Mouse (Mus musculus): ENCODE measurements around the gene Snupn. TPM values are rescaled to one million over a fixed set of nuclear protein-coding genes. Genes with fewer than 3 reads are reported as not detected.
"Not testable (repeated sequence)": the region's sequence is repeated elsewhere in the genome, so short reads cannot be mapped to it uniquely, and the experiment has no call there.

The Snupn gene
- polyA plus RNA-seq, 1 experiment from 2014 or later: 25.5 TPM

- Histone ChIP-seq H3K36me3 (ENCODE audit: control insufficient read depth, insufficient read depth, low read length) (0 out of 2 replicates have a peak, but pooled peaks cover 3% of the 10 kb centered on the region), H3K27me3 (ENCODE audit: control insufficient read depth, insufficient read depth, low read length) (no peaks in the 10 kb centered on the region)
Observed at GRCm38 (mm10) chr9:56980186-56980585, 29.5 kb downstream of the Snupn start.

DNA sequence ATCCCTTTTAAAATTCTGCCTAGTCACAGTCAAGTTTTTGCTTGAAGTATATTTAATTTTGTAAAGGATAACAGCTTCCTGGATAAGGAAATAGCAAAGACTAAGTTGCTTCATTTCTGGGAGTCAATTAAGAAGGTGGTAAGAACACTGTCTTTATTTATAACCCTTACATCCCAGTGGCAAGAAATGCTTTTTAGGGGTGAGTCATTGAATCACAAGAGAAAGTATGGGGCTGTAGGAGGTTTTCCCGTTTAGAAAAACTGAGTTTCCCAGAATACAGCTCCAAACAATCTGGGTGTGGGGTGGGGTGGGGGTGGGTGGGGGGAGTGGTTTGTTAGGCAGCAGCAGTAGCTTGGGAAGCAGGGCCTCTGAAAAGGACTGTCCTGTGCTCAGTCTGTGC lies 30.8 kb downstream of the Snupn start:
- no peaks in the 10 kb centered on the region for H3K4me1 ChIP-seq (ENCODE audit: control insufficient read depth, insufficient read depth, low read length)
- H3K4me2 ChIP-seq (ENCODE audit: low read depth, low read length): no peak overlapping the region
- H3K27ac ChIP-seq (ENCODE audit: low read depth, low read length): no peak overlapping the region
- H3K36me3 ChIP-seq (ENCODE audit: control insufficient read depth, insufficient read depth, low read length): 0 out of 2 replicates have a peak, but pooled peaks cover 3% of the 10 kb centered on the region
- no peak overlapping the region for H3K4me3 ChIP-seq (ENCODE audit: low read depth, low read length)
- WGBS: 78% methylated on average over 1 of the region's 1 CpGs
- H3K9ac ChIP-seq (replicated peaks; ENCODE audit: low read depth, low read length): no peak overlapping the region
- ATAC-seq (ENCODE audit: low read depth): no peak
- no peaks in the 10 kb centered on the region for H3K9me3 ChIP-seq (ENCODE audit: control insufficient read depth, low read length)
- H3K27me3 ChIP-seq (ENCODE audit: control insufficient read depth, insufficient read depth, low read length): no peaks in the 10 kb centered on the region

More at GRCm38 (mm10) chr9:56980186-56980585, 29.5 kb downstream of the Snupn start:
- ATAC-seq (ENCODE audit: low read depth): no peak
- no peak overlapping the region for H3K27ac ChIP-seq (ENCODE audit: low read depth, low read length)
- H3K9ac ChIP-seq (replicated peaks; ENCODE audit: low read depth, low read length): no peak overlapping the region
- no peak overlapping the region for H3K4me3 ChIP-seq (ENCODE audit: low read depth, low read length)
- H3K9me3 ChIP-seq (ENCODE audit: control insufficient read depth, low read length): no peaks in the 10 kb centered on the region
- WGBS: 93% methylated on average over 6 of the region's 6 CpGs
- H3K4me1 ChIP-seq (ENCODE audit: control insufficient read depth, insufficient read depth, low read length): no peaks in the 10 kb centered on the region
- H3K4me2 ChIP-seq (ENCODE audit: low read depth, low read length): no peak overlapping the region

GRCm38 (mm10) chr9:56994286-56995197 lies 43.9 kb downstream of the Snupn start, which contains the start of gene Ptpn9:
Gene Ptpn9, plus strand, starts transcription at chr9:56994923.
- WGBS: 3% methylated on average over 62 of the region's 62 CpGs
- ATAC-seq (ENCODE audit: low read depth): peak; percentile 95
- Histone ChIP-seq H3K27ac (ENCODE audit: low read depth, low read length) (peak within 1 kb of the TSS; percentile 93), H3K36me3 (ENCODE audit: control insufficient read depth, insufficient read depth, low read length) (no peaks in the 10 kb centered on the region), H3K9me3 (ENCODE audit: control insufficient read depth, low read length) (no peaks in the 10 kb centered on the region), H3K4me2 (ENCODE audit: low read depth, low read length) (peak within 1 kb of the TSS; percentile 48), H3K4me3 (ENCODE audit: low read depth, low read length) (peak within 1 kb of the TSS; percentile 89), H3K9ac (replicated peaks; ENCODE audit: low read depth, low read length) (peak within 1 kb of the TSS; percentile 97), H3K4me1 (ENCODE audit: control insufficient read depth, insufficient read depth, low read length) (peaks cover 4% of the 10 kb centered on the region; the same call in 1 of the 2 replicates), H3K27me3 (ENCODE audit: control insufficient read depth, insufficient read depth, low read length) (no peaks in the 10 kb centered on the region; the same call in 1 of the 2 replicates)

GRCm38 (mm10) chr9:56995198-56996027 lies 44.7 kb downstream of the Snupn start:
- Histone ChIP-seq H3K27me3 (ENCODE audit: control insufficient read depth, insufficient read depth, low read length) (no peaks in the 10 kb centered on the region; the same call in 1 of the 2 replicates), H3K36me3 (ENCODE audit: control insufficient read depth, insufficient read depth, low read length) (no peaks in the 10 kb centered on the region), H3K27ac (ENCODE audit: low read depth, low read length) (peak overlapping the region; percentile 93), H3K4me3 (ENCODE audit: low read depth, low read length) (peak overlapping the region; percentile 89), H3K9ac (replicated peaks; ENCODE audit: low read depth, low read length) (peak overlapping the region; percentile 97), H3K4me1 (ENCODE audit: control insufficient read depth, insufficient read depth, low read length) (peaks cover 4% of the 10 kb centered on the region; the same call in 1 of the 2 replicates), H3K4me2 (ENCODE audit: low read depth, low read length) (peak overlapping the region; percentile 48), H3K9me3 (ENCODE audit: control insufficient read depth, low read length) (no peaks in the 10 kb centered on the region)
- under 1% methylated on average over 70 of the region's 80 CpGs for WGBS
- ATAC-seq (ENCODE audit: low read depth): peak; percentile 65

- H3K4me2 ChIP-seq (ENCODE audit: low read depth, low read length): peak overlapping the region; percentile 48
- WGBS: 0% methylated on average over 5 of the region's 5 CpGs
- H3K9me3 ChIP-seq (ENCODE audit: control insufficient read depth, low read length): no peaks in the 10 kb centered on the region
- no peak for ATAC-seq (ENCODE audit: low read depth)
- H3K4me1 ChIP-seq (ENCODE audit: control insufficient read depth, insufficient read depth, low read length): peaks cover 4% of the 10 kb centered on the region; the same call in 1 of the 2 replicates
- no peaks in the 10 kb centered on the region for H3K36me3 ChIP-seq (ENCODE audit: control insufficient read depth, insufficient read depth, low read length)
- peak overlapping the region; percentile 89 for H3K4me3 ChIP-seq (ENCODE audit: low read depth, low read length)
- H3K27ac ChIP-seq (ENCODE audit: low read depth, low read length): peak overlapping the region; percentile 93
- H3K9ac ChIP-seq (replicated peaks; ENCODE audit: low read depth, low read length): peak overlapping the region; percentile 97
- H3K27me3 ChIP-seq (ENCODE audit: control insufficient read depth, insufficient read depth, low read length): no peaks in the 10 kb centered on the region; the same call in 1 of the 2 replicates
Observed at GRCm38 (mm10) chr9:56996028-56996346, 45.3 kb downstream of the Snupn start.

GRCm38 (mm10) chr9:56997206-56997605 lies 46.5 kb downstream of the Snupn start:
- H3K4me1 ChIP-seq (ENCODE audit: control insufficient read depth, insufficient read depth, low read length); H3K27me3 ChIP-seq (ENCODE audit: control insufficient read depth, insufficient read depth, low read length); H3K4me3 ChIP-seq (ENCODE audit: low read depth, low read length); H3K9me3 ChIP-seq (ENCODE audit: control insufficient read depth, low read length); H3K36me3 ChIP-seq (ENCODE audit: control insufficient read depth, insufficient read depth, low read length); H3K9ac ChIP-seq (replicated peaks; ENCODE audit: low read depth, low read length); H3K4me2 ChIP-seq (ENCODE audit: low read depth, low read length); ATAC-seq (ENCODE audit: low read depth); H3K27ac ChIP-seq (ENCODE audit: low read depth, low read length): not testable (repeated sequence)
- 88% methylated on average over 1 of the region's 1 CpGs for WGBS

GRCm38 (mm10) chr9:57003011-57003410 lies 52.3 kb downstream of the Snupn start:
- WGBS: 72% methylated on average over 4 of the region's 4 CpGs
- no peak for ATAC-seq (ENCODE audit: low read depth)
- no peaks in the 10 kb centered on the region for H3K4me1 ChIP-seq (ENCODE audit: control insufficient read depth, insufficient read depth, low read length)
- no peak overlapping the region for H3K4me2 ChIP-seq (ENCODE audit: low read depth, low read length)
- H3K27me3 ChIP-seq (ENCODE audit: control insufficient read depth, insufficient read depth, low read length): no peaks in the 10 kb centered on the region
- no peak overlapping the region for H3K9ac ChIP-seq (replicated peaks; ENCODE audit: low read depth, low read length)
- H3K9me3 ChIP-seq (ENCODE audit: control insufficient read depth, low read length): no peaks in the 10 kb centered on the region
- no peak overlapping the region for H3K27ac ChIP-seq (ENCODE audit: low read depth, low read length)
- H3K36me3 ChIP-seq (ENCODE audit: control insufficient read depth, insufficient read depth, low read length): no peaks in the 10 kb centered on the region
- no peak overlapping the region for H3K4me3 ChIP-seq (ENCODE audit: low read depth, low read length)

DNA sequence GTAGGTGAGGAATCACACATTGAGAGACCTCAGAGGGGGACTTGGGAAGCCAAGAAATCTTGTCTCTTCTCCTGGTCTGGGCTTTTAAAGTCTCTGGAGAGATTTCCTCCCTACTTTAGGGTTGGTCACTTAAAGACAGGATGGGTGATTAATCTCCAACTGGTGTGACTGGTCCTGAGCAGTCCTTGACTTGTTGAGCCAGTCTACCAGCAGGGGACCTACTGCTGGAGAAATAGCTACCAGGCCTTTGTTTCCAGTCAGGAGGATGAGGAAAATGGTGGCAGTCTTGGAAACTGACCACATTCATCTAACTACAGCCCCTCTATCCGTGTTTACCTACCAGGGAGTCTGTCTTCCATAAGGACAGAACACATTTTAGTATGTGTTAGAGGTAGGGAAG lies 61.7 kb downstream of the Snupn start:
- Histone ChIP-seq H3K4me3 (ENCODE audit: low read depth, low read length) (no peak overlapping the region), H3K9ac (replicated peaks; ENCODE audit: low read depth, low read length) (no peak overlapping the region), H3K27me3 (ENCODE audit: control insufficient read depth, insufficient read depth, low read length) (no peaks in the 10 kb centered on the region), H3K4me2 (ENCODE audit: low read depth, low read length) (no peak overlapping the region), H3K4me1 (ENCODE audit: control insufficient read depth, insufficient read depth, low read length) (no peaks in the 10 kb centered on the region), H3K27ac (ENCODE audit: low read depth, low read length) (no peak overlapping the region), H3K9me3 (ENCODE audit: control insufficient read depth, low read length) (no peaks in the 10 kb centered on the region), H3K36me3 (ENCODE audit: control insufficient read depth, insufficient read depth, low read length) (no peaks in the 10 kb centered on the region)
- ATAC-seq (ENCODE audit: low read depth): no peak
- 86% methylated on average over 1 of the region's 1 CpGs for WGBS
